Mouse (Mus musculus) large intestine, adult 2 months (tissue): ENCODE data around the gene Cenpe. TPM values are rescaled to one million over a fixed set of nuclear protein-coding genes. Genes with fewer than 3 reads are reported as not detected.

ENCODE experiments used
- DNase-seq: peaks from one replicate; pipeline ENCODE4 v3.0.0-alpha.2; 2012; ENCODE audit warnings: low read depth, low spot score
- WGBS: fragments of 180-500 bp; shearing (Covaris S2); methylation state at CpG from one replicate; pipeline ENCODE4 v1.1.7; 2018; 5-methylcytosine and 5-hydroxymethylcytosine counted together
- polyA plus RNA-seq: library from polyadenylated mRNA; depleted of rRNA; stranded (reverse); fragments of >200 nt; gene quantifications from 2 replicates; pipeline ENCODE4 v1.2.3, GENCODE M21; 2012

Cenpe gene
- polyA plus RNA-seq, 1 experiment, result 2.8 TPM

DNA sequence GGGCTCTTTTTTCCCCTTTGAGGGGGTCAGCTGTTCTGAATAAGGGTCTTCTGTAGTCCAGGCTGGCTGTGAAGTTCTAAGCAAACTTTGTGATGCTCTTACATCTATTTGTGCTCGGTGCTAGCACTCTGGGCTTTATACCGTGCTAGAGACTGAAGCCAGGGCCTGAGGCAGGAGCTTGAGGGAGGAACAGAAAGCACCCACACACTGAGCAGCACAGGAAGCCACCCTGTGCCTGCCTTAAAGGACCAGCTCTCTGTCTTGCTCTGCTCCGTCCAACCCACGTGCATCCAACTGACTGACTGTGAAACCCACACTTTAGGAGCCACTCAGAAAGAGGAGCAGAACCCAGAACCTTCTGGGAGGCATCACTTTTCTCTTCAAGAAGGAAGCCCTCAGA, 67.8 kb downstream of the Cenpe start:
- DNase-seq, result no peak
- 67% methylated on average over 4 of the region's 4 CpGs for WGBS

- 23% methylated on average over 14 of the region's 14 CpGs for WGBS
- DNase-seq, result peak; percentile 43
Observed at GRCm38 (mm10) chr3:135280669-135281415, 68.5 kb downstream of the Cenpe start, which contains the start of gene Bdh2. Gene Bdh2 (plus strand): TSS chr3:135281221.

DNA sequence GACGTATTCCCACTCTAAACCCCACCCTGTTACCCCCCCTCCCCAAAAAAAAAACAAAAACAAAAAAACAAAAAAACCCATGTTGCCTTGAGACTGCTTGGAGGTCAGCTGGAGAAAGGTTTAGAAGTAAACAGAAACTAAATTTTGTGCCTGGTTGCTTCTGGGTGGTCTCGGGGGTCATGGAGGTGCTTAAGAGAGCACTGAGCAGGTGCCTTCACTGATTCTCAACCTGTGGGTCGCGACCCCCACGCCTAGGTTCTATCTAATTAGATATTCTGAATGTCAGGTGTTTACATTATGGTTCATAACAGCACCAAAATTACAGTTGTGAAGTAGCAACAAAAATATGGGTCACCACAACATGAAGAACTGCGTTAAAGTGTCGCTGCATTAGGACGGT, 69.4 kb downstream of the Cenpe start:
- WGBS, result 70% methylated on average over 8 of the region's 8 CpGs
- no peak for DNase-seq

DNA sequence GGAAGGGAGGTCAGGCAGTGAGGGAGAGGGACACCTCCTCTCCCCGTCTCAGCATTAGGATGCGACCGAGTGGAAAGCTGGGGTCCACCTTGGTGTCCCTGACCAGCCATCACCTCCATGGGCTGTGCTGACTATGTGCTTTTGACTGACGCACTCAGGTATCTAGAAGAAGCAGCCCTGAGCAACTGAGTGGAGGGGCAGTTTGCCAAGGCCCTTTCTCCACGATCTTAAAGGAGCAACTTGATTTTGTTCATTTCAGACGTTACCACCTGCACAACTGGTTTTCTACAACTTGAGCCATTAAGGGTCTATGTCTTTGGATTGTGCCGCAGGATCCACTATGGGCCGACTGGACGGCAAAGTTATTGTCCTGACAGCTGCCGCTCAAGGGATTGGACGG, 72.9 kb downstream of the Cenpe start:
- DNase-seq, result no peak
- 82% methylated on average over 11 of the region's 11 CpGs for WGBS

- no peak for DNase-seq
- WGBS, result 48% methylated on average over 3 of the region's 3 CpGs
Observed at GRCm38 (mm10) chr3:135285807-135286206, 73.5 kb downstream of the Cenpe start.

DNA sequence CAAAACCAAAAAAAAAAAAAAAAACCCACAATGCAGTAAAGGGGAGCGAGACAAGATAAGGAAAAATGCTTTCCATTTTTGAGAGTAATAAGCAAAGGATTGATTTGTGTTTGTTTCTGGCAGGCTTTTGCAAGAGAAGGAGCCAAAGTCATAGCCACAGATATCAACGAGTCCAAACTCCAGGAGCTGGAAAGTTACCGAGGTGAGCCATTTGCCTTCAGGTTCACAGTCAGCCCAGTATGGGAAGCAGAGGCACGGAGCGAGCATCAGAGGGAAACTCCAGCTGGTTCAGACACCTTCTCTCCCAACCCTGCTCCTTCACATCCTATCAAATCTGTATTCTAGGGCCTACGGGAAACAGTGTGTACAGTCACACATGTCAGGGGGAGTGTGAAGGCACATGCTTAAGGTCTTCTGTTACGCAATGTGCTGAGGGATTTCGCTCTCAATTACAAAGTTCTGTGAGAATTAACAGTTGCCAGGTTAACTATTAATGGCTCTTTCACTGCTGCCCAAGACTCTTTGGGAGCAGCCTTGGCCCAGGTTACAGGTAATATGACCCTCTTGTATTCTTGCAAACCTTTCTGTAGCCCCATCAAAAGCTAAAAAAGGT, 75.9 kb downstream of the Cenpe start:
- no peak for DNase-seq
- WGBS, result 62% methylated on average over 8 of the region's 8 CpGs

GRCm38 (mm10) chr3:135289148-135289547, 76.8 kb downstream of the Cenpe start:
- WGBS, result 73% methylated on average over 1 of the region's 1 CpGs
- no peak for DNase-seq

DNA sequence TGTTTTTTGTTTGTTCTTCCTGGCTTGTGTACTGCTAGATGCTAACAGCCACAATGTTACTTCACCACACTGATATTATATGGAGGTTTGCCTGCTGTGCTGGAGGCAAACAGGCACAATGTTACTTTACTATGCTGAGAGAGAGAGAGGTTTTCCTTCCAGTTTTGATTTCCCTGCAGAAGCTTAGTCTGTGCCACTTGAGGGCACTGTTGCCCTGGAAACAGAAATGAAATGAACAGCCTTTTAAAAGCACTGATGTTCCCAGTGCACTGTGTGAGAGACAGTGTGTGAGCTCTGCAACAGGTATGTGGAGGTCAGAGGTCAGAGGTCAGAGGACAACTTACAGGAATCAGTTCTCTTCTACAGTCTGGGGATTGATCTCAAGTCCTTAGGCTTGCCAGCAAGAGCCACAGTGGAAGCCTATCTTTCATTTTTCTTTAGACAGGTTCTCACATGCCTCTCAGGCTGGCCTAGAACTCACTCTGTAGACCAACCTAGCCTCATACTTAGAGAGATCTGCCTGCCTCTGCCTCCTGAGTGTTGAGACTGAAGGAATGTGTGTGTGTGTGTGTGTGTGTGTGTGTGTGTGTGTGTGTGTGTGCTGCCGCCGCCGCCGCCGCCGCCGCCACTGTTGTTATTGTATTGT, 78.0 kb downstream of the Cenpe start:
- peak; percentile 37 for DNase-seq
- 94% methylated on average over 7 of the region's 7 CpGs for WGBS

DNA sequence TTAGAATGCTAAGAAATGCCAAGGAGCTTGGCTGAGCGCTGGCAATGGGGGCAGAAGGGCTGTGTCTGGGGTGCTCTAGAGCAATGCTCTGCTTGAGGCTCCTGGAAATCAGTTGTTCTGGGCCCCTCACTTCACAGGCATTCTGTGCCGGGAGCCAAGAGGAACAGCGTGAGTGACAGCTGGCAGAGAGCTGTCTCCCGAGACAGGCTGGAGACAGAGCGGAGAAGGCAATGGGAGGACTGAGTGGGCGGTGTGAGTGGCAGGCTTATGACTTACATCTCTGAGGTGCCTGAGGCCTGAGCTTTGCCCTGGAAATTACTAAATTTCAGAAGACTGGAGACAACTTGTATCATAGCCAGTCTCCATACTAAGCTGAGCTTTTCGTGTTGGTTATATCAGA, 81.4 kb downstream of the Cenpe start:
- WGBS, result 59% methylated on average over 7 of the region's 7 CpGs
- DNase-seq, result no peak

DNA sequence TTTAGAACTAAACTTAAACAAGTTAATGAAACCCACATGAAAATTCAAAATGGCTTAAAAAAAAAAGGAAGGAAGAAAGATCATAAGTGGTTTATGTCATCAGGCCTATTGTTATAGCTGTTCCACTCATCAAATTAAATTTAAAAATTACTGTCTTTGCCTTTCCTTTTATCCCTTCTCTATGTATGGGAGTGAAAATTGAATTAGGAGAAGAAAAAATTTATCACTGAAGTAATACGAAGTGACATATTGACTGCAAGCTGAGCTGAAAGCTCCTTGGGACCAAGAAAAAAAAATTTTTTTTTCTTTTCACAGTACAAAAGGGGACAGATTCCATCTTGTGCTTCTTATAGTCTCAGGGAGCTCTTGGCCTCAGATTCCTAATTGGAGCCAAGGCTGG, 83.2 kb downstream of the Cenpe start:
- no peak for DNase-seq
- 94% methylated on average over 1 of the region's 1 CpGs for WGBS

DNA sequence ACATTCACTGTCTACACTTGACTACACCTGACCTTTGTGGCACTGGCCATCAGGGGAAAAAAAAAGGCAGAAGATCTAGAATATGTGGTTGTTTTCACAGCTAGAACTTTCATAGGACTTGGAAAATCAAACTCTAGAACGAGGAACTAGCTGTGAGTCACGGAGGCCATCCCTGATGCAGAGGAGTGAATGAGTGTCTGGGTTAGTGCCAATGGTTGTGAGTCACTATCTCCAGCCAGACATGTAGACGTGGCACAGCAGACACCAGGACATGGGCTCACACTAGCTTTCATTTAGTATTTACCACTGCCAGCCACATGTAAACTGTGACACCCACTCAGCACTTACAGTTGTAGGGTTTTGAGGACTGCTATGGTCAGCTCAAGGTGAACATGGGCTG, 86.2 kb downstream of the Cenpe start:
- peak; percentile 22 for DNase-seq
- 13% methylated on average over 3 of the region's 3 CpGs for WGBS

- 44% methylated on average over 6 of the region's 6 CpGs for WGBS
- no peak for DNase-seq
Observed at GRCm38 (mm10) chr3:135300081-135300480, 87.7 kb downstream of the Cenpe start.

DNA sequence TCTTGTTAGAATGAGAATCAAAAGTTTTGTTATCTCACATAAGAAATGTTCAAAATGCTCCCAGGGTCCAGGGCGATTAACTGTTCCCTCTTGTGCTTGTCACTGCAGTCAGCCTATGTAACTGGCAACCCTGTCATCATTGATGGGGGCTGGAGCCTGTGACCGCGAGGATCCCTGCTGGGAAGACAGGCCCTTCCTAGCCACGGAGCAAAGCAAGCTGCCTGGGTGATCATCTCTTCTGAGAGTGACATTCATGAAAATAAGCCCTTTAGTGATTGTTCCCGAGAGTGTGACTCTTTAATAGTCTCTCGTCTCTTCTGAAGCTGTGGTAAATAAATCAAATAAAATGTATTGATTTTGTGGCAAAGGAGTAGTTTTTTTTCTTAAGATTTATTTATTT, 91.7 kb downstream of the Cenpe start:
- DNase-seq, result no peak
- 76% methylated on average over 6 of the region's 6 CpGs for WGBS

GRCm38 (mm10) chr3:135304566-135304965, 92.2 kb downstream of the Cenpe start:
- WGBS, result 53% methylated on average over 9 of the region's 9 CpGs
- DNase-seq, result no peak

DNA sequence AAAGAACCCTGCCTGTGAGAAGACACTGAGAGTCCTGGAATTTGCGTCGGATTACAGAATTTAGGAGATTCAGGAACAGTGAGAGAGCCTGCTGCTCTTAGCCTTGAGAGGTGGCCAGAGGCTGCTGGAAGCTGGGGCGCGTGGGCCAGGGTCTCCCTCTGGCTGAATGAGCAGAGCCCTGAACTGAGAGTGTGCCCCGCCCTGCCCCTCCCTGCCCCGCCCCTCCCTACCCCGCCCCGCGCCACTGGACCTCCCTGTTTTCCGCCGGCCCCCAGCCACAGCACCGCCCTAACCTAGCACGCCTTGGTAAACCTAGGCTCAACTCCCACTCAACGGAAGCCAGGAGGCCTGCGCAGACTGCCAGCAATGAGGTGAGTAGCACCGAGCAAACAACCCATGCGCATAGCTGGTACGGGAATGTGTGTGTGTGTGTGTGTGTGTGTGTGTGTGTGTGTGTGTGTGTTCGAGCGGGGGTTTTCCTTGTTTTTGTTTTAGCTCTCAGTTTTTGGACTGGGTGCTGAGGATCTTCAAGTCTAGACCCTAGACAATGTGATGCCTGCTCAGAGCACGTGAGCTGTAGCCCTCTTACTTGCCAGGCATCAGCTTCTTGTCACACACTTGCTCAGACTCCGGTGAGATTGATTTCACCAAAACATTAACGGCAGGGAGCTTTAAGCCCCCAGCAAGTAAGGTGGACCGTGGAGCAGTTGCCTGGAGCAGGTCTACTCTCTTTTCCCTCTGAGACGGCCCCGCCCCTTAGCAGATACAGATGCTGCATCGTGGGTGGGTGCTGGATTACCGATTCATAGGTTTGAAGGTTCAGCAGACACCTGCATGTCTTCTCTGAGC, 95.3 kb downstream of the Cenpe start, which contains the start of gene Slc9b2:
Gene Slc9b2 (plus strand): TSS at position 290 of the 849 bp plus-strand sequence.
- DNase-seq, result peak; percentile 13
- 6% methylated on average over 25 of the region's 28 CpGs for WGBS

DNA sequence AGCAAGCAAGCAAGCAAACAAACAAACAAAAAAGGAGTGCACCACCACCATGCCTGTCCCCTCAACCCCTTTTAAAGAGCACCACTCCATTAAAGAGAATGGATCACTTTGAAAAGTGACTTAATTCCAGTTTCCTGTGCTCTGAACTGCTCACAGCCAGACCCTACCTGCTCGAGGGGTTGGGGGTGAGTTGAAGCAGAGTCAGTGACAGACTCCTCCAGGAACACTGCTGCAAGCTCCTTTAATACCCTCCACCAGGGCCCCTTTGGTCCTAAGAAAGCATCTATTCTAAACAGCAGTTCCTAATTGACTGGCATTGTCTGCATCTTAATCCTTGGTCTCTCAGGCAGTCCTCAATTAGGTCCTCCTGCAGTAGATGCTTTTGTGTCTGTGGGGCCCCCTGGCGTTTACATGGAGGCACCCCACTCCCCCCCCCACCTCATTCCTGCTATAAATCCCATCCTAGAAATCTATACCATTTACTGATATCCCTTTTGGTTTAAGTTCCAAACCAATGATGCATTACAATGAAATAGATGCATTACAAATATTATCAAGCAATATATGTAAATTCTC, 100.7 kb downstream of the Cenpe start:
- no peak for DNase-seq
- 45% methylated on average over 2 of the region's 2 CpGs for WGBS

DNA sequence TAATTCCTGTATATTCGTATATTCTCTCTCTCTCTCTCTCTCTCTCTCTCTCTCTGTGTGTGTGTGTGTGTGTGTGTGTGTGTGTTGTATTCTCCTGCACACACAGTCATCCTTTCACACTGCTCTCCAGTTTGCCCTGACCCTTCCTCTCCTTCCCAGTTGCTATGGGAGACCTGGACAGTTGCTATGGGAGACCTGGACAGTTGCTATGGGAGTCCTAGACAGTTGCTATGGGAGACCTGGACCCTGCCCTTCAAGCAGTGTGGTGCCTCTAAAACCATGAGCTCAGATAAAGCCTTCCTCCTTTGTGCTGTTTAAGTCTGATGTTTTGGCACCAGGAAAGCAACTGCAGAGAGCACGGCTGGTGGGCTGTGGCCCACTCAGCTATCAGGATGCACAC, 101.4 kb downstream of the Cenpe start:
- 81% methylated on average over 2 of the region's 2 CpGs for WGBS
- DNase-seq, result no peak

DNA sequence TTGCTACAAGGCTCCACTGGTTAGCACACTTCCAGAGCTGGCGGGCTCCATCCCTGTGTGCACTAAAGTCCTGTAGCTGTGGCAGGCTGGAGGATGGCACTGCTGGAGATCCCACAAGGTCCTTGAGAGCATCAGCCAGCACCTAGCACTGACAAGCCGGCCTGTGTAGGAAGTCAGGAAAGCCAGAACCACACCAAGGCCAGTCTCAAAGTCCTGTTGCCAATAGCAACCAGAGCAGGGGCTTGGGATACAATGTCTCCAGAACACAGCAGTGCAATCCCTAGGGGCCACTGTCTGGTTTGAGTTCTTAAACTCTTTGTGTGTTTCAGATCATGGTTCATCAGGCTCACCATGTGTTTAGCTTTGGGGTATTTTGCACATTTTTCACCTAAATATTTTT, 102.5 kb downstream of the Cenpe start:
- DNase-seq, result no peak

DNA sequence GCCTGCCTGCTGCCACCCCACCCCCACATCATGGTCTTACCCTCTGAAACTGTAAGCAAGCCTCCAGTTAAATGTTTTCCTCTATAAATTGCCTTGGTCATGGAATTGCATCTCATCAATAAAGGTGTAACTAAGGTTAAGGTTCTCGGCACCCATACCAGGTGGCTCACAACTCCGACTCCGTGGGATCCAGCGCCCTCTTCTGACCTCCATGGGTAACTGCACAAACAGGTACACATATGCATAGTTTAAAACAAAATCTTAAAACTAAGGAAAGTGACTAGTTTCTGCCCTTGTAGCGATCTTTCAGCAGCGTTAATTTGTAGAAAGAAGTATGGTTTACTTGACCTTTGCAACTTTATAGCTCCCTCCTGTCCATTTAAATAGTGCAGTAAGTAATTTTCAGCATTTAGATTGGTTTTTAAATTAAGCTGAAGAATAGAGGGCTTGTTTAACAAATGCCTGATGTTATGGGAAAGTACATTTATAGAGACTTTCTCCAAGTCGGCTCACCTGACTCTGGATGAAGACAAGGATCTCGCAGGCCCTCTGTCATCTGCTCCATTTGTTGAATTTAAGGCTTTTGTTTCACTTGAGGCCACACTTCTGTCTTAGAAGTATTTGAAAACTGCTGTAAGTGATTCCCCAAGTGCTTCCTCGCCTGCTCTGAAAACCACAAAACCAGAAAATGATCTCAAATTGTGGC, 103.5 kb downstream of the Cenpe start:
- 82% methylated on average over 9 of the region's 9 CpGs for WGBS
- no peak for DNase-seq

More for the DNA sequence above, 102.5 kb downstream of the Cenpe start:
- WGBS, result 62% methylated on average over 2 of the region's 2 CpGs
